ENCODE assay signal across 10 mouse cellular contexts in genomic region chr11:116648976-116649375, GRCm38 (mm10). TPM values are rescaled to one million over a fixed set of nuclear protein-coding genes. Genes with fewer than 3 reads are reported as not detected.
DNase-seq lines count a peak whose midpoint lies in the region; ATAC-seq lines count a peak whose summit lies in the region.
"Had no signal": no experiment of that assay in that cellular context is flagged by ENCODE, and none has a peak within 500 bp of the region (broad histone marks: within the 10 kb centered on the region; RNA-seq: fewer than 3 reads in every experiment).

No protein-coding gene starts in this region.

- H3K4me2 ChIP-seq in heart, embryonic 13.5 days: no peak overlapping the region
- H3K4me2 ChIP-seq in neural tube, embryonic 12.5 days (replicated peaks): no peak overlapping the region
- no peak overlapping the region for H3K4me2 ChIP-seq in neural tube, embryonic 15.5 days
- H3K4me2 ChIP-seq in stomach, embryonic 16.5 days (ENCODE audit: low read depth, low read length): no peak overlapping the region

- DNase-seq in heart, adult 8-10 months (ENCODE audit: low spot score): no peak
- DNase-seq in heart, postnatal 4 days: peak; percentile 39
- no peak for DNase-seq in thymus, adult 18-20 months
- DNase-seq: lung, postnatal 14 days had no signal

- ATAC-seq in heart, embryonic 13.5 days (ENCODE audit: extremely low read depth, insufficient number of reproducible peaks, low FRiP score, low TSS enrichment): no peak
- ATAC-seq in neural tube, embryonic 12.5 days (ENCODE audit: low FRiP score, low read depth): no peak
- ATAC-seq in neural tube, embryonic 15.5 days (ENCODE audit: low FRiP score): no peak
- no peak for ATAC-seq in stomach, embryonic 16.5 days (ENCODE audit: insufficient read depth, low FRiP score)
- ATAC-seq: activated CD4-positive, CD25-positive, alpha-beta regulatory T cell, adult 4 months had no signal

- H3K4me1 ChIP-seq in heart, embryonic 13.5 days: peaks cover 56% of the 10 kb centered on the region
- peaks cover 34% of the 10 kb centered on the region for H3K4me1 ChIP-seq in neural tube, embryonic 12.5 days
- peaks cover 43% of the 10 kb centered on the region for H3K4me1 ChIP-seq in neural tube, embryonic 15.5 days
- H3K4me1 ChIP-seq in stomach, embryonic 16.5 days (ENCODE audit: control insufficient read depth, insufficient read depth, low read length): peaks cover 53% of the 10 kb centered on the region

- peak overlapping the region; percentile 2 for H3K9ac ChIP-seq in heart, embryonic 13.5 days
- H3K9ac ChIP-seq in neural tube, embryonic 12.5 days: peak overlapping the region; percentile 22; the same call in 1 of the 2 replicates
- H3K9ac ChIP-seq in neural tube, embryonic 15.5 days (replicated peaks): no peak overlapping the region
- peak overlapping the region; percentile 38 for H3K9ac ChIP-seq in stomach, embryonic 16.5 days (ENCODE audit: low read length)

- H3K27me3 ChIP-seq in heart, embryonic 13.5 days (replicated peaks): peaks cover 78% of the 10 kb centered on the region
- H3K27me3 ChIP-seq in neural tube, embryonic 12.5 days (replicated peaks): peaks cover 46% of the 10 kb centered on the region
- peaks cover 8% of the 10 kb centered on the region for H3K27me3 ChIP-seq in neural tube, embryonic 15.5 days (replicated peaks)
- H3K27me3 ChIP-seq in stomach, embryonic 16.5 days (ENCODE audit: control insufficient read depth, insufficient read depth, low read length): peaks cover 14% of the 10 kb centered on the region; the same call in 1 of the 2 replicates

- H3K4me3 ChIP-seq in heart, embryonic 13.5 days: no peak overlapping the region
- no peak overlapping the region for H3K4me3 ChIP-seq in neural tube, embryonic 12.5 days
- no peak overlapping the region for H3K4me3 ChIP-seq in neural tube, embryonic 15.5 days (replicated peaks)
- H3K4me3 ChIP-seq in stomach, embryonic 16.5 days (replicated peaks; ENCODE audit: low read length): no peak overlapping the region
- H3K4me3 ChIP-seq: myocyte had no signal

- H3K36me3 ChIP-seq in heart, embryonic 13.5 days: no peaks in the 10 kb centered on the region
- no peaks in the 10 kb centered on the region for H3K36me3 ChIP-seq in neural tube, embryonic 12.5 days
- H3K36me3 ChIP-seq in neural tube, embryonic 15.5 days: 0 out of 2 replicates have a peak, but pooled peaks cover 3% of the 10 kb centered on the region
- H3K36me3 ChIP-seq in stomach, embryonic 16.5 days (ENCODE audit: control insufficient read depth, insufficient read depth, low read length): no peaks in the 10 kb centered on the region

- WGBS in heart, embryonic 13.5 days: 67% methylated on average over 10 of the region's 10 CpGs
- WGBS in neural tube, embryonic 12.5 days: 77% methylated on average over 10 of the region's 10 CpGs
- WGBS in neural tube, embryonic 15.5 days: 75% methylated on average over 10 of the region's 10 CpGs
- WGBS in stomach, embryonic 16.5 days: 76% methylated on average over 10 of the region's 10 CpGs

- H3K27ac ChIP-seq in heart, embryonic 13.5 days (replicated peaks): peak overlapping the region; percentile 15; the same call in 1 of the 2 replicates
- no peak overlapping the region for H3K27ac ChIP-seq in neural tube, embryonic 12.5 days
- H3K27ac ChIP-seq in neural tube, embryonic 15.5 days (replicated peaks): no peak overlapping the region
- H3K27ac ChIP-seq in stomach, embryonic 16.5 days (ENCODE audit: low read length): peak overlapping the region; percentile 90

- H3K9me3 ChIP-seq in heart, embryonic 13.5 days: no peaks in the 10 kb centered on the region
- no peaks in the 10 kb centered on the region for H3K9me3 ChIP-seq in neural tube, embryonic 12.5 days
- no peaks in the 10 kb centered on the region for H3K9me3 ChIP-seq in neural tube, embryonic 15.5 days (replicated peaks)
- no peaks in the 10 kb centered on the region for H3K9me3 ChIP-seq in stomach, embryonic 16.5 days (replicated peaks; ENCODE audit: control insufficient read depth, low read length)

RNA-seq across cellular contexts. Expression of gene Prcd, which starts 4.4 kb away (rescaled TPM):
- 0.51 and 0.93 TPM in 2 replicates for polyA plus RNA-seq in heart, embryonic 13.5 days (2015; fragmentation: Nextera tagmentation; extraction: Ambion mirVana)
- total RNA-seq in heart, adult 8-10 months (2022): 1 to 10 TPM; 1.4 to 2.0 (median 1.8) TPM
- polyA plus RNA-seq in neural tube, embryonic 12.5 days (2016; fragmentation: Nextera tagmentation; extraction: Ambion mirVana): 0.39 and 0.79 TPM in 2 replicates
- polyA plus RNA-seq in neural tube, embryonic 15.5 days (2015; fragmentation: Nextera tagmentation; extraction: Ambion mirVana): 3.1 and 3.4 TPM in 2 replicates
- total RNA-seq in heart, postnatal 4 days (2021): 1 to 10 TPM; 1.1 to 1.5 TPM
- 1.1 and 1.6 TPM in 2 replicates for polyA plus RNA-seq in stomach, embryonic 16.5 days (2015; fragmentation: Nextera tagmentation; extraction: Ambion mirVana)
- polyA plus RNA-seq: activated CD4-positive, CD25-positive, alpha-beta regulatory T cell, adult 4 months had no signal

RNA-seq across cellular contexts. Expression of gene Cygb, which starts 5.1 kb away (rescaled TPM):
- polyA plus RNA-seq in heart, embryonic 13.5 days (2015; fragmentation: Nextera tagmentation; extraction: Ambion mirVana): 2.6 TPM in 2 replicates
- total RNA-seq in heart, adult 8-10 months (2022): 10 to 100 TPM; 40.6 to 64.1 (median 43.0) TPM
- 6.7 and 6.9 TPM in 2 replicates for polyA plus RNA-seq in neural tube, embryonic 12.5 days (2016; fragmentation: Nextera tagmentation; extraction: Ambion mirVana)
- 28.7 and 31.1 TPM in 2 replicates for polyA plus RNA-seq in neural tube, embryonic 15.5 days (2015; fragmentation: Nextera tagmentation; extraction: Ambion mirVana)
- 10 to 100 TPM; 46.2 to 57.9 TPM for total RNA-seq in heart, postnatal 4 days (2021)
- 19.6 and 24.8 TPM in 2 replicates for polyA plus RNA-seq in stomach, embryonic 16.5 days (2015; fragmentation: Nextera tagmentation; extraction: Ambion mirVana)
- polyA plus RNA-seq: activated CD4-positive, CD25-positive, alpha-beta regulatory T cell, adult 4 months had no signal

RNA-seq across cellular contexts. Expression of gene Rhbdf2, which starts 22.2 kb away (rescaled TPM):
- polyA plus RNA-seq in heart, embryonic 13.5 days (2015; fragmentation: Nextera tagmentation; extraction: Ambion mirVana): 7.2 and 8.0 TPM in 2 replicates
- total RNA-seq in heart, adult 8-10 months (2022): 10 to 100 TPM in 3 of 4 experiments, 1 to 10 TPM in 1; 8.7 to 12.6 (median 10.6) TPM
- polyA plus RNA-seq in neural tube, embryonic 12.5 days (2016; fragmentation: Nextera tagmentation; extraction: Ambion mirVana): 4.9 and 6.5 TPM in 2 replicates
- polyA plus RNA-seq in neural tube, embryonic 15.5 days (2015; fragmentation: Nextera tagmentation; extraction: Ambion mirVana): 1.4 and 4.0 TPM in 2 replicates
- 10 to 100 TPM; 16.4 to 17.5 TPM for total RNA-seq in heart, postnatal 4 days (2021)
- 8.2 and 9.3 TPM in 2 replicates for polyA plus RNA-seq in stomach, embryonic 16.5 days (2015; fragmentation: Nextera tagmentation; extraction: Ambion mirVana)

Comparison
In these comparisons a context has a peak if more than half of its experiments do, and no peak if none do; other contexts are left out.
1. H3K27ac ChIP-seq: peak in heart, embryonic 13.5 days (single experiment) and stomach, embryonic 16.5 days (single experiment); none in neural tube, embryonic 12.5 days (single experiment) and neural tube, embryonic 15.5 days (single experiment).